Mouse (Mus musculus) myocyte (in vitro differentiated cells): ENCODE results near the gene Yap1. TPM values are rescaled to one million over a fixed set of nuclear protein-coding genes. Genes with fewer than 3 reads are reported as not detected.

Experiments used
- H3K27me3 ChIP-seq: one replicate; pipeline ENCODE4 v1.6.1; 2011; ENCODE audit not compliant: control insufficient read depth, insufficient read depth, insufficient read length
- H3K36me3 ChIP-seq: one replicate; pipeline ENCODE4 v1.6.1; 2011; ENCODE audit not compliant: control insufficient read depth, insufficient read depth
- H3K4me2 ChIP-seq: one replicate; pipeline ENCODE4 v1.6.1; 2011; ENCODE audit warnings: low read depth, control low read depth
- H3K4me3 ChIP-seq: one replicate; pipeline ENCODE4 v1.5.1; 2011; ENCODE audit warnings: mild to moderate bottlenecking, control low read depth, moderate library complexity
- H3K79me2 ChIP-seq: one replicate; pipeline ENCODE4 v1.6.1; 2011; ENCODE audit not compliant: control insufficient read depth, insufficient read depth
- H3ac ChIP-seq: one replicate; pipeline ENCODE4 v1.6.1; 2011; ENCODE audit not compliant: control insufficient read depth, insufficient read length
- CEBPB ChIP-seq: IDR thresholded peaks from 2 replicates; pipeline ENCODE4 v1.6.1; 2011; ENCODE audit warnings: mild to moderate bottlenecking, moderate library complexity; ENCODE audit not compliant: poor library complexity, insufficient read depth, severe bottlenecking
- E2F4 ChIP-seq: IDR thresholded peaks from one replicate; pipeline ENCODE4 v1.6.1; 2011; ENCODE audit warnings: mild to moderate bottlenecking, control low read depth, moderate library complexity; ENCODE audit not compliant: insufficient read depth
- MAX ChIP-seq: IDR thresholded peaks from one replicate; pipeline ENCODE4 v1.6.1; 2011; ENCODE audit warnings: low read depth, mild to moderate bottlenecking, control low read depth
- MYOD1 ChIP-seq, 3 experiments: IDR thresholded peaks; one replicate each; pipeline ENCODE4 v1.6.1; 2011; ENCODE audit warnings: control low read depth in 2 of 3, low read depth in 2 of 3, mild to moderate bottlenecking in 2 of 3, moderate library complexity in 1 of 3; ENCODE audit not compliant: insufficient read length in 2 of 3, control insufficient read depth in 1 of 3
- MYOG ChIP-seq, 3 experiments: IDR thresholded peaks; one replicate each; pipeline ENCODE4 v1.6.1; 2011; ENCODE audit warnings: control low read depth in 2 of 3, low read depth in 2 of 3, mild to moderate bottlenecking in 2 of 3; ENCODE audit not compliant: insufficient read length in 2 of 3, control insufficient read depth in 1 of 3, insufficient read depth in 1 of 3
- POLR2A ChIP-seq: IDR thresholded peaks from one replicate; pipeline ENCODE4 v1.6.1; 2011; ENCODE audit warnings: low read depth, mild to moderate bottlenecking, control low read depth, moderate library complexity; ENCODE audit not compliant: insufficient read length
- POLR2AphosphoS2 ChIP-seq: IDR thresholded peaks from one replicate; pipeline ENCODE4 v1.6.1; 2011; ENCODE audit warnings: low read depth, control low read depth; ENCODE audit not compliant: insufficient read length
- REST ChIP-seq: IDR thresholded peaks from one replicate; pipeline ENCODE4 v1.6.1; 2011; ENCODE audit warnings: mild to moderate bottlenecking, control low read depth, moderate library complexity; ENCODE audit not compliant: insufficient read depth, insufficient read length
- SRF ChIP-seq: IDR thresholded peaks from one replicate; pipeline ENCODE4 v1.6.1; 2011; ENCODE audit warnings: low read depth; ENCODE audit not compliant: control insufficient read depth, insufficient read length
- TCF12 ChIP-seq: IDR thresholded peaks from one replicate; pipeline ENCODE4 v1.6.1; 2011; ENCODE audit warnings: mild to moderate bottlenecking, control low read depth; ENCODE audit not compliant: poor library complexity, insufficient read depth, severe bottlenecking
- TCF3 ChIP-seq: IDR thresholded peaks from one replicate; pipeline ENCODE4 v1.6.1; 2011; ENCODE audit warnings: low read depth, control low read depth; ENCODE audit not compliant: insufficient read length
- USF1 ChIP-seq: IDR thresholded peaks from one replicate; pipeline ENCODE4 v1.6.1; 2011; ENCODE audit warnings: low read depth, mild to moderate bottlenecking, control low read depth, moderate library complexity
- polyA plus RNA-seq: library from polyadenylated mRNA; unstranded; fragments of >200 nt; fragmentation: generic; extraction: Trizol; gene quantifications from one replicate; pipeline ENCODE4 v1.2.1, GENCODE M21; 2012; ENCODE audit warnings: missing spikeins

Gene Yap1
- polyA plus RNA-seq, 1 experiment: 27.5 TPM

GRCm38 (mm10) chr9:7928207-7928793, 76.1 kb downstream of the Yap1 start:
- H3K36me3 ChIP-seq: peaks cover 9% of the 10 kb centered on the region
- TF ChIP-seq E2F4 (no peak), POLR2A (no peak), USF1 (no peak), REST (no peak), TCF12 (no peak), MAX (no peak), TCF3 (no peak), MYOD1 (IDR thresholded peaks at IDR 0.05; ENCODE audit: control insufficient read depth in 1 of 3, insufficient read length in 2 of 3, low read depth in 2 of 3) (no peak), POLR2AphosphoS2 (no peak), SRF (no peak), MYOG (IDR thresholded peaks at IDR 0.05; ENCODE audit: control insufficient read depth in 1 of 3, insufficient read depth in 1 of 3, insufficient read length in 2 of 3, low read depth in 2 of 3) (no peak)

GRCm38 (mm10) chr9:7914925-7915324, 89.5 kb downstream of the Yap1 start:
- Histone ChIP-seq H3K36me3 (no peaks in the 10 kb centered on the region), H3K27me3 (no peaks in the 10 kb centered on the region), H3K4me3 (no peak overlapping the region), H3K79me2 (no peaks in the 10 kb centered on the region), H3ac (no peak overlapping the region), H3K4me2 (no peak overlapping the region)
- TF ChIP-seq CEBPB: no peak

More at GRCm38 (mm10) chr9:7928207-7928793, 76.1 kb downstream of the Yap1 start:
- Histone ChIP-seq H3K4me3 (no peak overlapping the region), H3K4me2 (no peak overlapping the region), H3K79me2 (no peaks in the 10 kb centered on the region), H3ac (no peak overlapping the region), H3K27me3 (no peaks in the 10 kb centered on the region)

- no peaks in the 10 kb centered on the region for H3K27me3 ChIP-seq
- H3K36me3 ChIP-seq: no peaks in the 10 kb centered on the region
- H3ac ChIP-seq: no peak overlapping the region
- no peak overlapping the region for H3K4me3 ChIP-seq
- TF ChIP-seq USF1 (no peak), REST (no peak), E2F4 (no peak), CEBPB (no peak), MAX (no peak), TCF12 (no peak), POLR2A (no peak), MYOG (IDR thresholded peaks at IDR 0.05; ENCODE audit: control insufficient read depth in 1 of 3, insufficient read depth in 1 of 3, insufficient read length in 2 of 3, low read depth in 2 of 3) (no peak), POLR2AphosphoS2 (no peak), MYOD1 (IDR thresholded peaks at IDR 0.05; ENCODE audit: control insufficient read depth in 1 of 3, insufficient read length in 2 of 3, low read depth in 2 of 3) (no peak), SRF (no peak), TCF3 (no peak)
- H3K79me2 ChIP-seq: no peaks in the 10 kb centered on the region
- no peak overlapping the region for H3K4me2 ChIP-seq
Measured at GRCm38 (mm10) chr9:7914487-7914886, 89.9 kb downstream of the Yap1 start.

- Histone ChIP-seq H3K27me3 (no peaks in the 10 kb centered on the region), H3K4me3 (no peak overlapping the region), H3K79me2 (no peaks in the 10 kb centered on the region), H3ac (no peak overlapping the region), H3K36me3 (no peaks in the 10 kb centered on the region), H3K4me2 (no peak overlapping the region)
- TF ChIP-seq USF1: no peak
- TF ChIP-seq REST: no peak
- TF ChIP-seq TCF3: no peak
- TF ChIP-seq E2F4: no peak
- no peak for TF ChIP-seq SRF
- TF ChIP-seq MYOD1 (IDR thresholded peaks at IDR 0.05; ENCODE audit: control insufficient read depth in 1 of 3, insufficient read length in 2 of 3, low read depth in 2 of 3): no peak
- TF ChIP-seq POLR2AphosphoS2: no peak
- no peak for TF ChIP-seq POLR2A
- TF ChIP-seq MYOG (IDR thresholded peaks at IDR 0.05; ENCODE audit: control insufficient read depth in 1 of 3, insufficient read depth in 1 of 3, insufficient read length in 2 of 3, low read depth in 2 of 3): no peak
- TF ChIP-seq MAX: no peak
- TF ChIP-seq CEBPB: no peak
- no peak for TF ChIP-seq TCF12
Measured at GRCm38 (mm10) chr9:7913953-7914352, 90.4 kb downstream of the Yap1 start.

DNA sequence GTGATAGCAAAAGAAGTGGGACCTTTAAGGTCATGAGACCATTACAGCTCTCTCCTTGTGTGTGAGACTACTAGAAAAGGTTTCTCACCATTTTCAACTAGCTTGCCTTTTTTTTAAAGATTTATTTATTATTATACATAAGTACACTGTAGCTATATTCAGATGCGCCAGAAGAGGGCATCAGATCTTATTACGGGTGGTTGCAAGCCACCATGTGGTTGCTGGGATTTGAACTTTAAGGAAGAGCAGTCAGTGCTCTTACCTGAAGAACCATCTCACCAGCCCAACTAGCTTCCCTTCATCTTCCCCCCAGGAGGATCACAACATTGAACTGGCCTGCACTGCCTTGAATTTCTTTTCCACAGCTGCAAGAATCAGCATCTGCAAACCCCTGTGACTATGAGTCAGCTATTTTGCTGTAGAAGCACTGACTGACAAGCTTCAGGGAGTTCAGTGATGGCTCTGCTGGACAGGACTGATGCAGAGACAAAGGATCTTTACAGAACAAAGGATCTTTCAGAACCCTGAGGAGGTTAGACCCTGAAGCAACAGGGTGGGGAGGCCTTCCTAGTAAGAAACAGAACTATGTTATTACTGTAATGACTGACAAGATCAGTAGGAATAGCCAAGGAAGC, 96.9 kb downstream of the Yap1 start:
- Histone ChIP-seq H3K4me2 (no peak overlapping the region), H3K36me3 (no peaks in the 10 kb centered on the region), H3K79me2 (no peaks in the 10 kb centered on the region), H3K4me3 (no peak overlapping the region), H3ac (no peak overlapping the region), H3K27me3 (no peaks in the 10 kb centered on the region)
- no peak for TF ChIP-seq SRF
- TF ChIP-seq TCF3: no peak
- no peak for TF ChIP-seq POLR2A
- no peak for TF ChIP-seq MYOG (IDR thresholded peaks at IDR 0.05; ENCODE audit: control insufficient read depth in 1 of 3, insufficient read depth in 1 of 3, insufficient read length in 2 of 3, low read depth in 2 of 3)
- TF ChIP-seq MAX: no peak
- TF ChIP-seq MYOD1 (IDR thresholded peaks at IDR 0.05; ENCODE audit: control insufficient read depth in 1 of 3, insufficient read length in 2 of 3, low read depth in 2 of 3): no peak
- TF ChIP-seq E2F4: no peak
- no peak for TF ChIP-seq TCF12
- no peak for TF ChIP-seq USF1
- TF ChIP-seq REST: no peak
- TF ChIP-seq CEBPB: no peak
- no peak for TF ChIP-seq POLR2AphosphoS2
